Mouse (Mus musculus) kidney, postnatal 25 days (tissue): ENCODE results near the gene Man1c1.

ENCODE experiments used
- DNase-seq, 2 experiments: peaks; one replicate each; pipeline ENCODE4 v3.0.0; 2021; ENCODE audit warnings: mixed read lengths in 2 of 2

Gene Man1c1

DNA sequence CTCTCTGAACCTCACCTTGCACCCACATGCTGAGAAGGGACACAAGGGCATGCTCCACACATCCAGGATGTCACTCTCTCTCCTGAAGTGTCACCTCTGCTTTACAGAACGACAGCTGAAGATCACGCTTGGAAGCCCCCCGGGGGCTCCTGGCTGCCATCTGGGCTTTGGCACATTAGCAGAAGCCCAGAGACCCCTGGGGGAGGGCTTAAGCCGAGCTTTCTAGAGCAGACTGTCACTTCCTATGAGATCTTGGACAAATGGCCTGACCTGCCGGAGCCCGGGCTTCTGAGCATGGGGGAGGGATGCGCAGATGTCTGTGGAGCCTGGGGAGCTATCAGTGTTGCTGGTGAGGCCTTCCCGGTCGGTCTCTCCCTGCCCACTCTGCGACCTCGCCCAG, 128.6 kb downstream of the Man1c1 start:
- no peak for DNase-seq

DNA sequence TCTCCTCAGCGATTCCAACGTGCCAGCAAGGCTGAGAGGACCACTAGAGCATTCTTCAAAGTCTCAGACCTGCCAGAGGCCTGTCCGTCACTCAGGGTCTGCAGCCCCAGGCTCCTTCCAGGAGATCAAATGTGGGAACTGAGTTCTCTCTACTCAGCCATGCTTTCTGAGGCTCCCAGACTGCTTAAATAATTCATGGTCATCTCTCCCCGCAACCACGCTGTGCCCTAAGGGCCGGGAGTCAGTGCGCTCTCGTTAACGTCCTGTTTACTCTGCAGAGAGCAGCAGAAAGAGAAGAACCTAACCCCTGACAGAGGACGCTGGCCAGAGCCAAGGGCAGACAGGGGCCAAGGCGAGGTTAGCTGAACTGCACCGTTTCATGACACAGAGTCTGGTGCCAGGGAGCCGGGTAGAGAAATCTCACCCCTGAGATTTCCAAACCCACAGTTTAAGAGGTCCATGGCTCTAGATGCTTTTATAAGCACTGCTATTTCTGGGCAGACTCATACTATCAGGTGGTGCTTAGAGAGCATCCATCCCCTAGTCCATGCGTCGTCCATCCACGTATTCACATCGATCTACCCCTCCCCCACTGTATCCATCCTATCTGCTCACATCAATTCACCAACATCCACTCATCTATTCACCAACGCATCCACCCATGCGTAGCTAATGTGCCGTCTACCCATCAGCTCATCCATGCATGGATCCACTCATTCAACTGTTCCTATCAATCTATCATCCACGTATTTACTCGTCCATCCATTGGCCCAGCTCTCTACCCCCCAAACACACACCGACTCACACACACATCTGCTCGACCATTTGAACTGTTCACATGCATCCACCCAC, 131.4 kb downstream of the Man1c1 start:
- DNase-seq = no peak

GRCm38 (mm10) chr4:134570704-134571451, 133.2 kb downstream of the Man1c1 start:
- DNase-seq = no peak

GRCm38 (mm10) chr4:134569831-134570230, 134.3 kb downstream of the Man1c1 start:
- DNase-seq = no peak

GRCm38 (mm10) chr4:134569205-134569604, 134.9 kb downstream of the Man1c1 start:
- peak in 1 of 2 experiments; percentile 38 for DNase-seq

- DNase-seq = no peak
Measured at GRCm38 (mm10) chr4:134567377-134568226, 136.5 kb downstream of the Man1c1 start.

DNA sequence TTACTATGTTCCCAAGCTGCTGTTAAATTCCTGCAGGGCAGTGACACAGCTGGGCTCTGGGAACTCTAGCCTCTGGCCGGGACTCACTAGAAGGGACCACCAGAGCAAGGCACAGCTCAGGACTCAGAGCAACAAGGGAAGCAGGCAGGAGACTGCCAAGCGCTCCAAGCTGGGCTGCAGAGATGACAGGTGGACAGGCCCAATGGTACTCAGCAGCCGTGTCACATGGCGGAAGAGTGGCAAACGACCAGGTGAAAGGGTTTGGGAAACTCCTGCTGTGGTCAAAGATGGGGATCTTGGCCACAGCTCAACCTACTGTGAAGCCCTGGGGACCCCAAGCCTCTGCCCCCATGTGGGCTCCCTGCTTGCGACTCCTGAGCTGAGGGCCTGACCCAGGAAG, 140.0 kb downstream of the Man1c1 start:
- no peak for DNase-seq

GRCm38 (mm10) chr4:134563624-134564023, 140.5 kb downstream of the Man1c1 start:
- no peak for DNase-seq

- no peak for DNase-seq
Measured at GRCm38 (mm10) chr4:134562014-134562413, 142.1 kb downstream of the Man1c1 start.

- DNase-seq = no peak
Measured at GRCm38 (mm10) chr4:134560699-134561098, 143.4 kb downstream of the Man1c1 start.

- no peak for DNase-seq
Measured at GRCm38 (mm10) chr4:134559154-134559553, 144.9 kb downstream of the Man1c1 start.

GRCm38 (mm10) chr4:134558570-134559113, 145.4 kb downstream of the Man1c1 start:
- DNase-seq = no peak

DNA sequence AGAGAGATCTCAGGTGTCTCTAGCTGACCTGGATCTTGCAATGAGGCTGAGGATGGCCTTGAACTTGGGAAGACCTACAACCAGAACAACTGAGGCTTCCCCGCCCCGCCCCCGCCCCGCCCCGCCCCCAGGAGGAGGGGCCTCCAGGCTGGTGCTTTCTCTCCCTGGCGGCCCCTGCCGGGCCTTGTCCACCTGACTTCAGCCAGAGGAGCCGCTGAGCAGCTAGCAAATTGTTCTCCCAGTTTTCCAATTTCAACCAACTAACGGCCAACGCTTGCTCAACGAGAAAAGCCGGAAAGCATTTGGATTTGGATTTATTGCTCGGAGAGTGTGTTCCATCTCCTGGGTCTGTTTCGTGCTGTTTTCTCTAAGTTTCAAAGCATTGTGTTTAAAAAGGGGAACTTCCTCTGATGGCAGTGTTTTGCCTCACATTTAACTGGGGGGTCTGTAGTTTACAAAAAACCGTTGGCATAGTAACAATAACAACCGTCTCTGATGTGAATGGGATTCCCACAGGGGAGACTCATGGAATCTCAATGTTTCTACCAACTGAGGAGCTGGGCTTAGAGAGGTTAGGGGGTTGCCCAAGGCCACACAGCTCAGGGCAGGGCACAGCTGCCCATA, 146.4 kb downstream of the Man1c1 start:
- no peak for DNase-seq

DNA sequence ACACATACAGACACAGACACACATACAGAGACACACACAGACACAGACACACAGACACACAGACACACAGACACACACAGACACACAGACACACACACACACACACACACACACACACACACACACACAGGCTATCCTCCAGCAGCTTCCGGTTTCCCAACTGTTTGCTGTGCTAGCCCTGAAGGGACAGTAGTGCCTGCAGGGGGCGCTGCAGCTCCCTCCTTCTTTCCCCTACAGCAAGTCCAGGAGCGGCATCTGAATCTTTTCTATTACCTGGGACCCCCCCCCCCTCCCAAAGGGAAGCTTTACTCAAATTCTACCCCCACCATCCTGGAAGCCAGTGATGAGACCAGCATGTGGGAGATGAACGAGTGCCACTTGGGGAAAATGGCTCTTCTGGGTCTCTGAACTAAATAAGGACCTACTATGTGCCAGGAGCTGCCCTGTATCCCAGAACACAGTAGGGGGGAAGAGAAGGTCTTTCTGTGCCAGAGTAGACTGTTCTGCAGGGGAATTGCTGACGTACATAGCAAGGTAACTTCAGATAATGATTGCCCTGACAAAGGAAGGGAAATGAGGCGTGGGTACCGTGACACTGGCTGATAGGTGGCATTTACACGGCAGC, 148.0 kb downstream of the Man1c1 start:
- peak in 1 of 2 experiments; percentile 51 for DNase-seq

- DNase-seq = no peak
Measured at GRCm38 (mm10) chr4:134553631-134554030, 150.5 kb downstream of the Man1c1 start.

- peak; percentile 63 to 85 for DNase-seq
Measured at GRCm38 (mm10) chr4:134551494-134552316, 152.4 kb downstream of the Man1c1 start, which contains the start of gene Selenon. TSS of gene Selenon (minus strand) at chr4:134552166.

GRCm38 (mm10) chr4:134549899-134550298, 154.2 kb downstream of the Man1c1 start:
- no peak for DNase-seq

DNA sequence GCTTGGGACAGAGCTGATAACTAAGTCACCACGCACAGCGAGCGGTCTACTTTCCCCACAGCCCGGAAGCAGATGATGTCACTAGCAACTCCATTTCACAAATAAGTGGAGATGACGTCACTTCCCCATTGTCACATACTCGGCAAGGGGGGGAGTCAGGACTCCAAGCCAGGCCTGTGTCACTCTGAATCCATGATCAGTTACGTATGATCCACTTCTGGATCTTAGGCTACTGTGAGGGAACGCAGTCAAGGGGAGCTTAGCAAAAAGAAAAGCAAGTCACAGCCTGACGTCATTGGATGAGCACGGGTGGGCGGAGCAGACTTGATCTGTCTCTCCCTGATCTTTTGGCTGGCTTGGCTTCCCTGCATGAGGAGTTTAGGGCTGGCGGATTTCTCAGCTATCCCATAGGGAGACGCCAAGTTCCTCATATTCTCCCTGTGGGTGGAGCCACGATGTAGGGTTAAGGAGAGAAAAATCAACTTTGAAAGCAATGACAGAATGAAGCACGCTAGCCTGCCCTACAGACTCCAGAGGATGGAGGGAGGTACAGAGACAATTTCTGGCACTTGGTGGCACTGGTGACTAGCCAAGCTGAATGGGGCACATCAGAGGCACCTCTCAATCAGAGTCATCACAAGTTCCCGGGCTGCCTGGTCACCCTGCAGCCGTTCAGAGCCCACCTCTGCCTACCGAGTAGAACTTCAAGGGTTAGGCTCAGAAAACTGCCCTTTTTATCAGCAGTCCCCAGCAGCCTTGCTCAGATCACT, 155.7 kb downstream of the Man1c1 start:
- DNase-seq = no peak

- no peak for DNase-seq
Measured at GRCm38 (mm10) chr4:134546814-134547705, 157.0 kb downstream of the Man1c1 start.
